Mouse (Mus musculus): ENCODE measurements around the gene Gm17581. TPM values are rescaled to one million over a fixed set of nuclear protein-coding genes. Genes with fewer than 3 reads are reported as not detected.

The Gm17581 gene
- polyA plus RNA-seq, 1 experiment = not detected

DNA sequence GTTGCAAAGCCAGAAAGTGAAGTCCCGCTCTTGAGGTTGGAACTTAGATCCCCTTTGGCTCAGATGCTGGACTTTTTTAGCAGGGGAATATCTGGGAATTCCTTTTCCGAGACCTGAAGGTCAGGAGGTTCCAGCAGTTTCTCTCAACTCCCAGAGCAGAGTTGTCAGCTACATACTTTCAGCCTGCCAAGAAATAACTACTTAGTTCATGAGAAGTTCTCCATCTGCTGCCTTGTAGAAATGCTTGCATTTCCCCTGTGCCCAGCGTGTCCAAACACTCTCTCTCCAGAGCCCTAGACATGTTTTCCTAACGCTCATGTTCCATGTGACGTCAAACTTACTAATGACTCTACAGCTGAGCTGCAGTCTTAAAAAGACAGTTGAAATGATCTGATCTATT, 586 bp downstream of the Gm17581 start:
- Histone ChIP-seq H3K4me3 (replicated peaks; ENCODE audit: insufficient read depth, low read depth, low read length) (no peak overlapping the region), H3K27me3 (ENCODE audit: control insufficient read depth, insufficient read depth, low read length) (no peaks in the 10 kb centered on the region), H3K4me1 (ENCODE audit: control insufficient read depth, insufficient read depth, low read length) (no peaks in the 10 kb centered on the region), H3K27ac (ENCODE audit: insufficient read depth, low read length) (no peak overlapping the region)
- WGBS = 65% methylated on average over 5 of the region's 5 CpGs
- TF ChIP-seq CTCF (IDR thresholded peaks at IDR 0.05; ENCODE audit: borderline replicate concordance, insufficient read depth, low read depth, low read length) (no peak), POLR2A (IDR thresholded peaks at IDR 0.05; ENCODE audit: borderline replicate concordance, insufficient read depth, low read length) (no peak)
- no peak for DNase-seq

DNA sequence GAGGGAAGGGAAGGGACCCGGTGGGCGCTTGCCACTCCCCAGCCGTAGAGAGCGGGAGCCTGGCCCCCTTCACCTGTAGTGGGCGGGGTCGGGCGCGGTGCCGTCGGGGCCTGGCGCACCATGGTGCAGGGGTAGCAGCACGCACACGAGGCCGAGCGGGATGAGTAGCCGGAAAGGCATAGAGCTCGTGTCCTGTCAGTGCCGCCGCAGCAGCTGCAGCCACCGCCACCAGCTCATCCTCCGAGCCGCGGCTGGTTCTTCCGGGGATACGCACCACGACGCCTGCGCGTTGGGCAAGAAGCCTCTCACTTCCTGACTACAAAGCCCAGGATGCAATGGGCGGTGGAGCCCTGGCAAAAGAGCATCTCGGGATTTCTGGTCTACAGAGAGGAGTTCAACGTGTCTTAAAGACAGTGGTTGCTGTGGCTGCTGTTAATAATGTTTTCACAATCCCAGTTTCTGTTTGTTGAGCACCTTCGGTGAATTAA, 6.5 kb downstream of the Gm17581 start, which contains the start of gene Edem2:
TSS of gene Edem2 (minus strand) at position 318 of the 488 bp plus-strand sequence.
- Histone ChIP-seq H3K27ac (ENCODE audit: insufficient read depth, low read length) (no peak within 1 kb of the TSS), H3K4me1 (ENCODE audit: control insufficient read depth, insufficient read depth, low read length) (no peaks in the 10 kb centered on the region), H3K27me3 (ENCODE audit: control insufficient read depth, insufficient read depth, low read length) (no peaks in the 10 kb centered on the region), H3K4me3 (replicated peaks; ENCODE audit: insufficient read depth, low read depth, low read length) (peak within 1 kb of the TSS; percentile 60)
- TF ChIP-seq POLR2A (IDR thresholded peaks at IDR 0.05; ENCODE audit: borderline replicate concordance, insufficient read depth, low read length) (peak; percentile 91), CTCF (IDR thresholded peaks at IDR 0.05; ENCODE audit: borderline replicate concordance, insufficient read depth, low read depth, low read length) (no peak)
- under 1% methylated on average over 32 of the region's 33 CpGs for WGBS
- DNase-seq = peak; percentile 92

DNA sequence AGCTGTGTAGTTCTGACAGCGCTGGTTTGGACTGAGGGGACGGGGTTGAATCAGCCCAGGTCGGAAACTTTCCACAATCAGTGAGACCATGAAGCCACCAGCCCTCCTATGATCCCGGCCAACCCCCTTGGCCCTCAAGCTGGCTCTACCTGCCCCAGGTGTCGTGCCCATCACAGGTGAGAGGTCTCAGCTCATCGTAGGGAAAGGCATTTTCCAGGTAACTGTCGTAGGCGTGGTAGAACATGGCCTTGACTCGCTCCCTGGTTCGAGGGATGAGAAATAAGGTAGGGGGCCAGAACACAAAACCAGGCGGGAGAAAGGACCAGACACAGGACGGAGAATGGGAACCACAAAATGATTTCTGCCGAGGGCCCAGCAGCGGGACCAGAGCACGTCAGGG, 6.9 kb downstream of the Gm17581 start:
- Histone ChIP-seq H3K4me3 (replicated peaks; ENCODE audit: insufficient read depth, low read depth, low read length) (peak overlapping the region; percentile 60), H3K27ac (ENCODE audit: insufficient read depth, low read length) (no peak overlapping the region), H3K27me3 (ENCODE audit: control insufficient read depth, insufficient read depth, low read length) (no peaks in the 10 kb centered on the region), H3K4me1 (ENCODE audit: control insufficient read depth, insufficient read depth, low read length) (no peaks in the 10 kb centered on the region)
- DNase-seq = no peak
- WGBS = 5% methylated on average over 15 of the region's 15 CpGs
- TF ChIP-seq POLR2A (IDR thresholded peaks at IDR 0.05; ENCODE audit: borderline replicate concordance, insufficient read depth, low read length) = no peak
- TF ChIP-seq CTCF (IDR thresholded peaks at IDR 0.05; ENCODE audit: borderline replicate concordance, insufficient read depth, low read depth, low read length) = no peak

DNA sequence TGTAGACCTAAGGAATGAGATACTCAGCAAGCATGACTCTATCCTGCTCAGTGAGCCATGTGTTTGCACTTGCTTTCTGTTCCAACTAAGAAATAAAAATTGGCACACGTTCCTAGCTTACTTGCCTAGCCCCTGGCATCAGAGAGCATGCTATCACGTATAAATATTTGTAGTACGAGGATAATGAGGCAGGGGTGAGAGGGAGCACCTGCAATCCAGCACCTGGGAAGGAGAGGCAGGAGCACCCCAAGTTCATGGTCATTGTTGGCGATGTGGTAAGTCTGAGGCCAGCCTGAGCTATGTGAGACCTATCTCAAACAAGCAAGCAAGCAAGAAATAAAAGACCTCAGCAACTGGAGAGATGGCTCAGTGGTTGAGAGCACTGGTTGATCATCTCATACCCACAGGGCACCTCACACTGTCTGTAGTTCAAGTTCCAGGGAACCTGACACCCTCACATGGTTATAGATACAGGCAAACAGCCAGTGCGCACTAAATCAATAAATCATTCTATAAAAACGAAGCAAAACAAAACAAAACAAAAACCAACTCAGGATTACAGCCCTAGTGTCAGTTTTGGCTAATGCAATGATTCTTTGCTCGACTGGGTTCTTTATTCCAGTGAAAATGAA, 7.8 kb downstream of the Gm17581 start:
- 65% methylated on average over 7 of the region's 7 CpGs for WGBS
- Histone ChIP-seq H3K27me3 (ENCODE audit: control insufficient read depth, insufficient read depth, low read length) (no peaks in the 10 kb centered on the region), H3K4me3 (replicated peaks; ENCODE audit: insufficient read depth, low read depth, low read length) (no peak overlapping the region), H3K27ac (ENCODE audit: insufficient read depth, low read length) (no peak overlapping the region), H3K4me1 (ENCODE audit: control insufficient read depth, insufficient read depth, low read length) (no peaks in the 10 kb centered on the region)
- TF ChIP-seq CTCF (IDR thresholded peaks at IDR 0.05; ENCODE audit: borderline replicate concordance, insufficient read depth, low read depth, low read length) (no peak), POLR2A (IDR thresholded peaks at IDR 0.05; ENCODE audit: borderline replicate concordance, insufficient read depth, low read length) (no peak)
- DNase-seq = no peak

DNA sequence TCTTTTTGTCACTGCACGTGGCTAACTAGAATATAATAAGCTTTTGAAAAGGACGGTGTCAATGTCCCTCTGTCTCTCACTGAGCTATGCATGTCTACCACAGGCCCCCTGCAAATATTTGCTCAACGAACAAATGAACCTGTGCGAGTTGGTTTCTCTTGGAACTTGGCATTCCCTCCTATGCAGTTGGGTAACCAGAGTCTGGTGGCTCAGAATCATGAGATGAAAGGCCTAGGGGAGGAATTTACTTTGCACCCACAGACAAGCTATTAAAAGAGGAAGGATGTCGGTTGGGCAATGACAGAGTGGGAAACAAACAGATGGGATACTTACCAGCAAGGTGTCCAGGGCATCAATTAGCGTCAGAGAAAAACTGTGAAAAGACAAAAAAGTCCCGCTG, 9.4 kb downstream of the Gm17581 start:
- H3K27me3 ChIP-seq (ENCODE audit: control insufficient read depth, insufficient read depth, low read length) = no peaks in the 10 kb centered on the region
- H3K4me1 ChIP-seq (ENCODE audit: control insufficient read depth, insufficient read depth, low read length) = no peaks in the 10 kb centered on the region
- no peak overlapping the region for H3K27ac ChIP-seq (ENCODE audit: insufficient read depth, low read length)
- TF ChIP-seq CTCF (IDR thresholded peaks at IDR 0.05; ENCODE audit: borderline replicate concordance, insufficient read depth, low read depth, low read length) = no peak
- no peak for TF ChIP-seq POLR2A (IDR thresholded peaks at IDR 0.05; ENCODE audit: borderline replicate concordance, insufficient read depth, low read length)
- no peak for DNase-seq
- 82% methylated on average over 7 of the region's 7 CpGs for WGBS
- H3K4me3 ChIP-seq (replicated peaks; ENCODE audit: insufficient read depth, low read depth, low read length) = no peak overlapping the region

DNA sequence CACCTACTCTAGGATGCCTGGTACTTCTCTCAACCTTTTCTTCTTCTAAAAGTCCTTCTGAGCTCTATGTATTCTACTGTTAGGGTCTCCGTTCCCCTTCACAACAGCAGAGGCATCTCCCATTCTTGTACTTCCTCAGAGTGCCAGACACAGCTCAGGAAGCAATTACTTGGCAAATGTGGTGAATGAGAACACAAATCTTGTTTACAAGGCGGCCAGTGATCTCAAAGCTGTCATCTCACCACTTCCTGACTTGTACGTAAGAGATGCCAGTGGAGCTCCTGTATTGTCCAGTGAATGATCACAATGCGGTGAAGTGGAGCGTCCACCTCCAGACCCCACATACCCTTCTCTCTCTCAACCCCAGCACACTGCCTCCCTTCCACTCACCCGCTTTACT, 11.1 kb downstream of the Gm17581 start:
- H3K4me3 ChIP-seq (replicated peaks; ENCODE audit: insufficient read depth, low read depth, low read length) = no peak overlapping the region
- H3K27me3 ChIP-seq (ENCODE audit: control insufficient read depth, insufficient read depth, low read length) = no peaks in the 10 kb centered on the region
- H3K27ac ChIP-seq (ENCODE audit: insufficient read depth, low read length) = no peak overlapping the region
- DNase-seq = no peak
- H3K4me1 ChIP-seq (ENCODE audit: control insufficient read depth, insufficient read depth, low read length) = no peaks in the 10 kb centered on the region
- WGBS = 91% methylated on average over 6 of the region's 6 CpGs
- TF ChIP-seq CTCF (IDR thresholded peaks at IDR 0.05; ENCODE audit: borderline replicate concordance, insufficient read depth, low read depth, low read length) = no peak
- TF ChIP-seq POLR2A (IDR thresholded peaks at IDR 0.05; ENCODE audit: borderline replicate concordance, insufficient read depth, low read length) = no peak

DNA sequence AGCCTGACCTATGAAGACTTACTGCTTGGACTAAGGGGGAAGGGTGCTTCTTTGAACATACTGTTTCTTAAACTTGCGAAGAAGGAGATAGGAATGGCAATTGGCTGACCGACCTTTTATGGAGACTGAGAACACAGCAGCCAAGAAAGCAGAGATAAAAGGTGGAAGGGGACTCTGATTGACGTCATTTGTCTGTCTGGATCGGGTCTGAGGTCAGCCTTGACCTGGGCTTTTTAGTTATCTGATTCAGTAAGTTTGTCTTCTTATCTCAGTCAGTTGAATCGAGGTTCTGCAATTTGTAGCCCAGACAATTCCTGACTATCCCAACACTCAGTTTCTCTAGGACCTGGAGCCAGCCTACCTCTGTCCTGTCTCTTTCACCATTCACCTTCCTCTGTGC, 11.6 kb downstream of the Gm17581 start:
- WGBS = 88% methylated on average over 5 of the region's 5 CpGs
- no peak for TF ChIP-seq POLR2A (IDR thresholded peaks at IDR 0.05; ENCODE audit: borderline replicate concordance, insufficient read depth, low read length)
- no peak for TF ChIP-seq CTCF (IDR thresholded peaks at IDR 0.05; ENCODE audit: borderline replicate concordance, insufficient read depth, low read depth, low read length)
- no peak overlapping the region for H3K4me3 ChIP-seq (replicated peaks; ENCODE audit: insufficient read depth, low read depth, low read length)
- no peak overlapping the region for H3K27ac ChIP-seq (ENCODE audit: insufficient read depth, low read length)
- DNase-seq = no peak
- no peaks in the 10 kb centered on the region for H3K4me1 ChIP-seq (ENCODE audit: control insufficient read depth, insufficient read depth, low read length)
- H3K27me3 ChIP-seq (ENCODE audit: control insufficient read depth, insufficient read depth, low read length) = no peaks in the 10 kb centered on the region

DNA sequence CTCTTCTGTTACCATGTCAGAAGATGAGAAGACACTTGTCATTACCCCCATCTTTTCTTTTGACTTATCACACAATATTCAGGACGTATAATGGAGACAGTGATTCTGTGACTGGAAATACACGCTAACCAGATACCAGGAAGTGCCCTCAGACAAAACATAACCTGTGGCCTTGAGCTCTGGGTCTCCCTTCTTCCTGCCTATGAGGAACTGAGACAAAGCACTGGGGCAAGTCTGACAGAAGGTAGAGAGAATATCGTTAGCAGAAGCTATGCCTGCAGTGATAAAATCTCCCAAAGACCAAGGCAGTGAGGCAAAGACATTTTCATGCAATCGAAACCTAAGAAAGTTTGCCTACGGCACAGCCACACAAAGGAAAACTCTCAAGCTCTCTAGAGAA, 15.1 kb downstream of the Gm17581 start:
- no peaks in the 10 kb centered on the region for H3K4me1 ChIP-seq (ENCODE audit: control insufficient read depth, insufficient read depth, low read length)
- H3K4me3 ChIP-seq (replicated peaks; ENCODE audit: insufficient read depth, low read depth, low read length) = no peak overlapping the region
- 91% methylated on average over 5 of the region's 5 CpGs for WGBS
- TF ChIP-seq CTCF (IDR thresholded peaks at IDR 0.05; ENCODE audit: borderline replicate concordance, insufficient read depth, low read depth, low read length) = no peak
- no peak for TF ChIP-seq POLR2A (IDR thresholded peaks at IDR 0.05; ENCODE audit: borderline replicate concordance, insufficient read depth, low read length)
- H3K27ac ChIP-seq (ENCODE audit: insufficient read depth, low read length) = no peak overlapping the region
- H3K27me3 ChIP-seq (ENCODE audit: control insufficient read depth, insufficient read depth, low read length) = no peaks in the 10 kb centered on the region
- no peak for DNase-seq

Data from cerebellum, adult 2 months (tissue).